Mouse (Mus musculus) forebrain, embryonic 16.5 days (tissue): ENCODE data around the gene Efcab10. TPM values are rescaled to one million over a fixed set of nuclear protein-coding genes. Genes with fewer than 3 reads are reported as not detected.
A peak's percentile ranks its signal among the peaks of the same experiment; 100 is the strongest.

ENCODE experiments used
- ATAC-seq: fragments of 200-750 bp; cut with Nextera tagmentation; 2 replicates; pipeline ENCODE4 v1.8.0; 2017; ENCODE audit warnings: mild to moderate bottlenecking, moderate library complexity
- H3K27ac ChIP-seq: fragments of 300-500 bp; sonication (generic); 2 replicates; pipeline ENCODE4 v1.5.1; 2014; ENCODE audit warnings: low read length, control low read depth
- H3K27me3 ChIP-seq: fragments of 300-500 bp; sonication (generic); replicated peaks from 2 replicates; pipeline ENCODE4 v1.6.1; 2014; ENCODE audit warnings: low read length; ENCODE audit not compliant: control insufficient read depth, insufficient read depth
- H3K36me3 ChIP-seq: fragments of 300-500 bp; sonication (generic); 2 replicates; pipeline ENCODE4 v1.6.1; 2014; ENCODE audit not compliant: control insufficient read depth, insufficient read depth
- H3K4me1 ChIP-seq: fragments of 300-500 bp; sonication (generic); replicated peaks from 2 replicates; pipeline ENCODE4 v1.6.1; 2014; ENCODE audit warnings: low read length; ENCODE audit not compliant: control insufficient read depth, insufficient read depth
- H3K4me2 ChIP-seq: fragments of 300-500 bp; sonication (generic); 2 replicates; pipeline ENCODE4 v1.6.1; 2014; ENCODE audit warnings: mild to moderate bottlenecking, low read length, control low read depth
- H3K4me3 ChIP-seq: fragments of 300-500 bp; sonication (generic); replicated peaks from 2 replicates; pipeline ENCODE4 v1.5.1; 2014; ENCODE audit warnings: mild to moderate bottlenecking, low read length, control low read depth
- H3K9ac ChIP-seq: fragments of 300-500 bp; sonication (generic); replicated peaks from 2 replicates; pipeline ENCODE4 v1.6.1; 2014; ENCODE audit warnings: low read depth, low read length, control low read depth
- H3K9me3 ChIP-seq: fragments of 300-500 bp; sonication (generic); 2 replicates; pipeline ENCODE4 v1.6.1; 2016; ENCODE audit warnings: low read length; ENCODE audit not compliant: control insufficient read depth
- WGBS: fragments of 180-500 bp; shearing (Covaris S2); extraction: QIAGEN DNeasy Blood & Tissue Kit; methylation state at CpG from one replicate; pipeline ENCODE4 v1.1.7; 2014; 5-methylcytosine and 5-hydroxymethylcytosine counted together
- polyA plus RNA-seq: library from polyadenylated mRNA; unstranded; fragments of >200 nt; fragmentation: Nextera tagmentation; extraction: Ambion mirVana; gene quantifications from 2 replicates; pipeline ENCODE4 v1.2.1, GENCODE M21; 2015

Efcab10 gene
- polyA plus RNA-seq, 1 experiment from 2014 or later = 2.0 TPM

DNA sequence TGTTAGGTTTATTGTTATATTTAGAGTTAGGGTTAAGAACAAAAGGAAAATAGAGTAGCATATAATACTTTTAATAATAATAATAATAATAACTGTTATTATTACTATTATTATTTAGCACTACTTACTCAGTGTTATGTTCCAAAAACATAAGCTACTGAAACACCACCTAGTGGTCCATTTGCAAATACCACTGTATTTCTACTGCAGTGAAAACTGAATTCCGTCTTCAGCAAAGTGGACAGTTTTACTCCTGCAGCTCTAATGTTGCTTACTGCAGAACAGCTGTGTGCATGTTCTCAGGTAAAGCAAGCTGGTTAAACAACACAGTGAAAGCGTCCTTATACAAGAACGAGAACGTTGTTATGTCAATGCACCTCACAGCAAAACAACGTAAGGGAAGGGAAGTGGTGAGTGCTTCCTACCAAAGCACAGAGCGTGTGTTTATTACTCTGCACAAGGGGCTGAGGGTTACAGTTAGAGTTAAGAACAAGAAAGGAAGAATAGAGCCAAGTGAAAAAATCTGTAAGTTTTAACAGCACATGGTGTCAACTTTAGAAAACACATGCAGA is 17.0 kb downstream of the Efcab10 start:
- Histone ChIP-seq H3K4me3 (no peak overlapping the region), H3K36me3 (no peaks in the 10 kb centered on the region), H3K27me3 (0 out of 2 replicates have a peak, but pooled peaks cover 3% of the 10 kb centered on the region), H3K9me3 (no peaks in the 10 kb centered on the region), H3K4me1 (no peaks in the 10 kb centered on the region), H3K9ac (no peak overlapping the region), H3K4me2 (no peak overlapping the region), H3K27ac (no peak overlapping the region)
- ATAC-seq = no peak
- WGBS = 56% methylated on average over 6 of the region's 6 CpGs

DNA sequence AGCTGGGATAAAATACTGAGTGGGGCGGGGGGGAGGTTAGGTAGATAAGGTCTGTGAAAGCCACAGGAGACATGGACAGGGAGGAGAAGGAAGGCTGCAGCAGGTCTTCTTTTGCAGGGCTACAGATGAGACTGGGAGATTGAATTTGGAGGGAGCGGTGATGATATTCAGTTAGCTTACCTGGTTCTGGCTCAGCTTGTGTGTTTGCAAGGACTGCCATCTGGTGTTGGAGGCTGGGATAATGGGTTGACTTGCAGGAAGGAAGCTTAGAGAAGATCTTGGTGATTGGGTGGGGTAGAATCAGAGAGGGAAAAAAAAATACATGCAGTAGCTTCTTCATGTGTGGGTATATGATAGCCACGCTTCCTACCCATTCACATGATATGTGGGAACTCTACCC is 29.7 kb downstream of the Efcab10 start:
- peaks cover 10% of the 10 kb centered on the region for H3K27me3 ChIP-seq
- ATAC-seq = peak; percentile 27; the same call in 1 of the 2 replicates
- H3K27ac ChIP-seq = no peak overlapping the region
- no peak overlapping the region for H3K4me3 ChIP-seq
- WGBS = 24% methylated on average over 3 of the region's 3 CpGs
- no peaks in the 10 kb centered on the region for H3K36me3 ChIP-seq
- H3K4me2 ChIP-seq = no peak overlapping the region
- no peaks in the 10 kb centered on the region for H3K4me1 ChIP-seq
- H3K9me3 ChIP-seq = no peaks in the 10 kb centered on the region
- no peak overlapping the region for H3K9ac ChIP-seq

DNA sequence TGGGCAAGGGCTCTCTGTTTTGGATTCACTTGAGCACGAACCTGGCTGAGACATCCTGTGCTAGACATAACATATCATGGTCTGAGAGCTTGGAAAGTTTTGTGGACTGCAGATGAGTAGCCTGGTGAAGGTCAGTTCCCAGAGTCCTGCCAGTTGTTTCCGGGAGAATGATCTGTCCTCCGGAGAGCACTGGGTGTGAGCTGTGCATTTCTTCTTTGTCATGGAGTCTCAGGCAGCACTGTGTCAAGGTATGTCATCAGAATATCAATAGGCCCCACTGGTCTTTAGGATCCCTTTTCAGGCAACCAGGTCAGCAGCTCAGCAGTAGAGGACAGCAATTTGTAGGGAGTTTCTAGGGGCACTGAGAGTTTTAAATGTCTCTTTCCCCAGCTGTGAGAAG is 32.6 kb downstream of the Efcab10 start:
- no peak overlapping the region for H3K9ac ChIP-seq
- H3K4me1 ChIP-seq = peaks cover 5% of the 10 kb centered on the region
- no peak overlapping the region for H3K4me2 ChIP-seq
- no peaks in the 10 kb centered on the region for H3K36me3 ChIP-seq
- no peaks in the 10 kb centered on the region for H3K9me3 ChIP-seq
- 35% methylated on average over 3 of the region's 3 CpGs for WGBS
- no peak for ATAC-seq
- peaks cover 10% of the 10 kb centered on the region for H3K27me3 ChIP-seq
- no peak overlapping the region for H3K27ac ChIP-seq
- no peak overlapping the region for H3K4me3 ChIP-seq

DNA sequence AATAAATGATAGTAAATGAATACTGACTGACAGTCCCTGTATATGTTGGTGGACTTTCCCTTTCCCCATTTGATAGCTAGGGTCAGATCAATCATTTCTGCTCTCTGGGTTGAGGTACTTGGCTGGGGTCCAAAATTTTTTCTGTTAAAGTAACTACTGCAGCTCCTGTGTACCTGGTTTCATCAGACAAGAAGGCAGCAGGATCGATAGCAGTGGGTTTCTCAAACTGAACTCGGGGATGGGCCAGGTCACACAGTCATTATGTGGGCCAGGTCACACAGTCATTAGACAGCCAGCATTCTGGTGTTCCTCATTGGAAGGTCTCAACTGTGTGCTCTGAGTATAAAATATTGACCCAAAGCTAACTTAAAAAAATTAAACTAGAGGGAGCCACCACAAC is 33.1 kb downstream of the Efcab10 start:
- Histone ChIP-seq H3K4me2 (no peak overlapping the region), H3K9ac (no peak overlapping the region), H3K27ac (no peak overlapping the region), H3K36me3 (no peaks in the 10 kb centered on the region), H3K9me3 (no peaks in the 10 kb centered on the region), H3K27me3 (peaks cover 10% of the 10 kb centered on the region), H3K4me3 (no peak overlapping the region), H3K4me1 (peaks cover 5% of the 10 kb centered on the region)
- WGBS = 85% methylated on average over 2 of the region's 2 CpGs
- ATAC-seq = no peak

DNA sequence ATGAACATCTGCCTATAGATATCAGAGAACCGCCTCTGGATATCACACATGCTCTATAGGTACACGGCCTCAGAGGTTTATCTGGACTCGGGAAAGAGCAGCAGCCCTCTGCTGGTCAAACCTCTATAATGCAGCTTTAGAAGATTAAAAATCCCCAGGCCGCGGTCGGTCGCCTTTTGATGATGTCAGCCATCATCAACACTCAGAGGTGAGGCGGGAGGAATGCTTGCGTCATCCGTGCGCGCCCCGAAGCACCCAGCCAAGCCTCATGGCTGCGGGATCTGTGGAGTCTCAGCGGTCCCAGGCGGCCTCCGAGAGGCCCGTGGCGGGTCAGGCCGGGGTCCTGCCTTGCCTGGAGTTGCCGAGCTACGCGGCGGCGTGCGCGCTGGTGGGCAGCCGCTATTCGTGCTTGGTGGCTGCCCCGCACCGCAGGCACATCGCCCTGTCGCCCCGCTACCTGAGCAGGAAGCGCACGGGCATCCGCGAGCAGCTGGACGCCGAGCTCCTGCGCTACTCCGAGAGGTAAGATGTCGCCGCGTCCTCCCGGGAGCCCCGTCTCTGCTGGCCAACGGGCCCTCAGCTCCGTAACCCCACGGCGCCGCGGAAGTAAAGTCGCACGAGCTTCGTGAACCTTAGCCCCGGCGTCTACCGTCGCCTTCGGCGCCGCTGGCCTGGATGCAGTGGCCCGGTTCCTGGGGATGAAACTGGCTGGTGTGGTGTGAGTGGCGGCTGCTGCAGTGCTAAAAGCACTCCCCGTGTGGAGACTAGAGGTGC is 34.9 kb downstream of the Efcab10 start, which contains the start of gene Twistnb:
Gene Twistnb, plus strand, starts transcription at position 249 of the 774 bp plus-strand sequence.
- Histone ChIP-seq H3K27ac (peak within 1 kb of the TSS; percentile 75), H3K36me3 (no peaks in the 10 kb centered on the region), H3K9ac (peak within 1 kb of the TSS; percentile 76), H3K27me3 (peaks cover 6% of the 10 kb centered on the region), H3K4me3 (peak within 1 kb of the TSS; percentile 77), H3K4me2 (peak within 1 kb of the TSS; percentile 76), H3K4me1 (peaks cover 5% of the 10 kb centered on the region), H3K9me3 (no peaks in the 10 kb centered on the region)
- WGBS = under 1% methylated on average over 66 of the region's 66 CpGs
- peak; percentile 95 for ATAC-seq

DNA sequence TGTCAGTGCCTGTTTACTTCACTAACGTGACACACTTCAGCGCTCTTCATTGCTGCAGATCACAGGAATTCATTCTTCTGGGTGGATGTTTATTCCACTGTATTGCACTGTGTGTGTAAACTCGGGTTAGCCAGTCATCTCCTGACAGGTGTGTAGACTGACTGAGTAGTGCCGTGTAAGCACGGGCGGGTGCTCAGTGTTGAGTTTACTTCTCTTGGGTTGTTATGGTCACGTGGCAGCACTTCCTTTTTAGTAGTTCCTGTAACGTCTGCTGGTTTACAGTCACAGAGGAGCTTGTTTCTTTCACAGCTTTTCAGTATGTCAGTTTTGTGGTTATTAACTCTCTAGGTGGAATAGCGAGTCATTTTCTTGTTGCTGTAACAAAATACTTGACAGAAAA is 39.2 kb downstream of the Efcab10 start:
- Histone ChIP-seq H3K4me2 (no peak overlapping the region), H3K36me3 (no peaks in the 10 kb centered on the region), H3K4me1 (peaks cover 5% of the 10 kb centered on the region), H3K4me3 (no peak overlapping the region), H3K9me3 (no peaks in the 10 kb centered on the region), H3K27me3 (no peaks in the 10 kb centered on the region), H3K27ac (no peak overlapping the region), H3K9ac (no peak overlapping the region)
- no peak for ATAC-seq
- 78% methylated on average over 9 of the region's 9 CpGs for WGBS

DNA sequence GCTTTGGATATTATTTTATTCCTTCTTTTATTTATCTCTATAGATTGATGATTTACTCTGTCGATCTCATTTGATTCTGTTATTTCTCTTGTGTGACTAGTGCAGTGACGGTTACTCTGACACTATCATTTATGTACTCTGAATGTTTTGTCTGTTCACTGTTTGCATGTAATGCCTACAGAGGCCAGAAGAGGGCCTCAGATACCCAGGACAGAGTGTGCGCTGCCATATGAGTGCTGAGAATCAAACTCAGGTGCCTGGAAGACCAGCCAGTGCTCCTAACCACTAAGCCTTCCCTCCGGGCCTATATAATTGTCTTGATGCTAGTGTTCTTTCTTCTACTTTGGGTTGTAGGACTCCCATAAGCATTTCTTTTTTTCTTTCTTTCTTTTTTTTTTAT is 40.1 kb downstream of the Efcab10 start:
- 99% methylated on average over 4 of the region's 4 CpGs for WGBS
- Histone ChIP-seq H3K4me2 (no peak overlapping the region), H3K27me3 (no peaks in the 10 kb centered on the region), H3K27ac (no peak overlapping the region), H3K9ac (no peak overlapping the region), H3K9me3 (no peaks in the 10 kb centered on the region), H3K4me3 (no peak overlapping the region), H3K36me3 (no peaks in the 10 kb centered on the region), H3K4me1 (peaks cover 5% of the 10 kb centered on the region)
- no peak for ATAC-seq

Other genes starting within 250 kb of the Efcab10 start
- 15.3 and 19.9 TPM in 2 replicates for gene Atxn7l1, start 247.2 kb upstream of the Efcab10 start, polyA plus RNA-seq
- 44.4 and 51.6 TPM in 2 replicates for gene Twistnb, start 34.8 kb downstream of the Efcab10 start, polyA plus RNA-seq